ENCODE assay signal across 28 mouse cellular contexts in the genomic region with DNA sequence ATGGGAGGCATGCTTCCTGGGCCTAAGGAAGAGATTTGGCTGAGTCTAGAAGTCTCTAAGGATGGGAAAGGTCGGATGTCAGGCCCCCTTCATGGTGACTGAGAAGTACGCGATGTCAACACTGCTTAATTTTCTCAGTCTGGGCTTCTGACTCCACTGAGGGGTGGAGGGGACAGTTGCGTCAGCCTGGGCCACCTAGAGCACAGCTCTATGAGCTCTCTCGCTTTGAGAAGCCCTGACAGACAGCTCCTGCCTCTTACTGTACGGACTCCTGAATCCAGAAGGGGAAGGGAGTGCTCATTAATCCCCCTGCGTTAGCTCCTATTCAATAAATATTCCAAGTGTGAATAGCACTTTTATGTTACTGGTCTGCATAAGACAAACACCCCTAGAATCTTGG. TPM values are rescaled to one million over a fixed set of nuclear protein-coding genes. Genes with fewer than 3 reads are reported as not detected.
DNase-seq lines count a peak whose midpoint lies in the region; ATAC-seq and TF ChIP-seq lines count a peak whose summit lies in the region.
"Had no signal": no experiment of that assay in that cellular context is flagged by ENCODE, and none has a peak within 500 bp of the region (broad histone marks: within the 10 kb centered on the region; RNA-seq: fewer than 3 reads in every experiment).

No protein-coding gene starts in this region.

- H3K27me3 ChIP-seq in heart, embryonic 12.5 days (replicated peaks): no peaks in the 10 kb centered on the region
- no peaks in the 10 kb centered on the region for H3K27me3 ChIP-seq in liver, embryonic 16.5 days (ENCODE audit: control insufficient read depth, insufficient read depth, low read depth, low read length)
- no peaks in the 10 kb centered on the region for H3K27me3 ChIP-seq in lung, postnatal 0 days (replicated peaks; ENCODE audit: insufficient read depth, low read length)
- H3K27me3 ChIP-seq: embryonic facial prominence, embryonic 12.5 days; heart, embryonic 15.5 days; Patski had no signal

- no peaks in the 10 kb centered on the region for H3K9me3 ChIP-seq in heart, embryonic 12.5 days (replicated peaks)
- H3K9me3 ChIP-seq in liver, embryonic 16.5 days (replicated peaks; ENCODE audit: control insufficient read depth, low read length): no peaks in the 10 kb centered on the region
- no peaks in the 10 kb centered on the region for H3K9me3 ChIP-seq in lung, postnatal 0 days (ENCODE audit: low read length)
- H3K9me3 ChIP-seq: embryonic facial prominence, embryonic 12.5 days; embryonic facial prominence, embryonic 15.5 days; G1E; heart, embryonic 15.5 days; hindbrain, embryonic 10.5 days; hindbrain, embryonic 13.5 days had no signal

- no peak for TF ChIP-seq CTCF in lung, postnatal 0 days (IDR thresholded peaks at IDR 0.05)

- no peak overlapping the region for H3K4me2 ChIP-seq in heart, embryonic 12.5 days
- 0 out of 2 replicates have a peak overlapping the region, but pooled peaks have one; percentile 12 for H3K4me2 ChIP-seq in liver, embryonic 16.5 days (ENCODE audit: low read depth, low read length)
- no peak overlapping the region for H3K4me2 ChIP-seq in lung, postnatal 0 days (replicated peaks; ENCODE audit: low read depth, low read length)
- H3K4me2 ChIP-seq: embryonic facial prominence, embryonic 12.5 days; embryonic facial prominence, embryonic 15.5 days; heart, embryonic 11.5 days; heart, embryonic 15.5 days; hindbrain, embryonic 13.5 days had no signal

- WGBS in heart, embryonic 12.5 days: 68% methylated on average over 7 of the region's 7 CpGs
- WGBS in liver, embryonic 16.5 days (ENCODE audit: insufficient replicate concordance): 51% methylated on average over 7 of the region's 7 CpGs
- 50% methylated on average over 7 of the region's 7 CpGs for WGBS in lung, postnatal 0 days

- H3K36me3 ChIP-seq in heart, embryonic 12.5 days: no peaks in the 10 kb centered on the region
- H3K36me3 ChIP-seq in liver, embryonic 16.5 days (ENCODE audit: control insufficient read depth, insufficient read depth): no peaks in the 10 kb centered on the region
- H3K36me3 ChIP-seq in lung, postnatal 0 days (ENCODE audit: insufficient read depth, low read length): no peaks in the 10 kb centered on the region
- H3K36me3 ChIP-seq: embryonic facial prominence, embryonic 12.5 days; embryonic facial prominence, embryonic 15.5 days; G1E; heart, embryonic 15.5 days; hindbrain, embryonic 10.5 days; hindbrain, embryonic 13.5 days had no signal

- peaks cover 4% of the 10 kb centered on the region; the same call in 1 of the 2 replicates for H3K4me1 ChIP-seq in heart, embryonic 12.5 days (replicated peaks)
- no peaks in the 10 kb centered on the region for H3K4me1 ChIP-seq in liver, embryonic 16.5 days (ENCODE audit: control insufficient read depth, low read depth, low read length)
- H3K4me1 ChIP-seq in lung, postnatal 0 days (ENCODE audit: insufficient read depth, low read depth, low read length): no peaks in the 10 kb centered on the region
- H3K4me1 ChIP-seq: embryonic facial prominence, embryonic 12.5 days; embryonic facial prominence, embryonic 15.5 days; hindbrain, embryonic 10.5 days; hindbrain, embryonic 13.5 days had no signal

- DNase-seq in heart, adult 11 months: peak; percentile 86
- DNase-seq in liver: no peak
- no peak for DNase-seq in lung, postnatal 0 days (ENCODE audit: low spot score)
- no peak for DNase-seq in lung, postnatal 10 days
- DNase-seq: adrenal gland, postnatal 10 days; adrenal gland, postnatal 36 days; B cell, adult 2 months; cerebellum, adult 11 months; cerebellum, adult 2 months; cerebellum, adult 9-11 months; cerebellum, postnatal 25 days; forebrain, postnatal 0 days; gastrocnemius, postnatal 25 days; heart, postnatal 10 days; heart, postnatal 36 days had no signal

- H3K4me3 ChIP-seq in heart, embryonic 12.5 days: no peak overlapping the region
- H3K4me3 ChIP-seq in liver, embryonic 16.5 days (ENCODE audit: low read depth, low read length): 0 out of 2 replicates have a peak overlapping the region, but pooled peaks have one; percentile 4
- H3K4me3 ChIP-seq in lung, postnatal 0 days (ENCODE audit: low read depth, low read length): no peak overlapping the region
- H3K4me3 ChIP-seq: embryonic facial prominence, embryonic 12.5 days; embryonic facial prominence, embryonic 15.5 days; heart, embryonic 15.5 days; hindbrain, embryonic 10.5 days; hindbrain, embryonic 13.5 days had no signal

- H3K9ac ChIP-seq in heart, embryonic 12.5 days: no peak overlapping the region
- H3K9ac ChIP-seq in liver, embryonic 16.5 days (ENCODE audit: low read depth, low read length): no peak overlapping the region
- H3K9ac ChIP-seq in lung, postnatal 0 days (replicated peaks; ENCODE audit: low read depth): no peak overlapping the region
- H3K9ac ChIP-seq: embryonic facial prominence, embryonic 12.5 days; embryonic facial prominence, embryonic 15.5 days; forebrain, postnatal 0 days; heart, embryonic 15.5 days; hindbrain, embryonic 13.5 days had no signal

- no peak for TF ChIP-seq EP300 in lung, postnatal 0 days (IDR thresholded peaks at IDR 0.05)

- ATAC-seq in heart, embryonic 12.5 days (ENCODE audit: insufficient number of reproducible peaks, low FRiP score): no peak
- ATAC-seq in liver, embryonic 16.5 days (ENCODE audit: low read depth): peak; percentile 61
- ATAC-seq in lung, postnatal 0 days: peak; percentile 31
- no peak for ATAC-seq in megakaryocyte, adult 5-6 weeks (ENCODE audit: poor library complexity, severe bottlenecking)
- ATAC-seq: forebrain, embryonic 14.5 days; forebrain, postnatal 0 days; hindbrain, embryonic 16.5 days had no signal

- no peak overlapping the region for H3K27ac ChIP-seq in heart, embryonic 12.5 days (ENCODE audit: poor library complexity, severe bottlenecking)
- H3K27ac ChIP-seq in liver, embryonic 16.5 days (ENCODE audit: low read length): no peak overlapping the region
- H3K27ac ChIP-seq in lung, postnatal 0 days (ENCODE audit: low read length): no peak overlapping the region
- H3K27ac ChIP-seq: embryonic facial prominence, embryonic 12.5 days; embryonic facial prominence, embryonic 15.5 days; heart, embryonic 15.5 days; hindbrain, embryonic 10.5 days; hindbrain, embryonic 13.5 days had no signal

RNA-seq across cellular contexts. Expression of a gene that starts 43.4 kb away (rescaled TPM):
- 2.2 and 2.4 TPM in 2 replicates for polyA plus RNA-seq in heart, embryonic 12.5 days (2016; fragmentation: Nextera tagmentation; extraction: Ambion mirVana)
- 0.04 and 0.07 TPM in 2 replicates for polyA plus RNA-seq in liver, embryonic 16.5 days (2015; fragmentation: Nextera tagmentation; extraction: Ambion mirVana)
- 0.98 and 1.5 TPM in 2 replicates for polyA plus RNA-seq in lung, postnatal 0 days (2015; fragmentation: Nextera tagmentation; extraction: Ambion mirVana)
- total RNA-seq in megakaryocyte, adult 5-6 weeks (2015): 6.8 and 8.5 TPM in 2 replicates
- total RNA-seq in megakaryocyte, adult 5-6 weeks (2017): 6.9 and 8.6 TPM in 2 replicates
- polyA plus RNA-seq: G1E had no signal

Comparison
In these comparisons a context has a peak if more than half of its experiments do, and no peak if none do; other contexts are left out.
1. ATAC-seq: peak in liver, embryonic 16.5 days (single experiment) and lung, postnatal 0 days (single experiment); none in heart, embryonic 12.5 days (single experiment) and megakaryocyte, adult 5-6 weeks (single experiment).